Mouse (Mus musculus): ENCODE data around the gene Pip4p1. TPM values are rescaled to one million over a fixed set of nuclear protein-coding genes. Genes with fewer than 3 reads are reported as not detected.
A peak's percentile ranks its signal among the peaks of the same experiment; 100 is the strongest.
"Not testable (repeated sequence)": the region's sequence is repeated elsewhere in the genome, so short reads cannot be mapped to it uniquely, and the experiment has no call there.

Gene Pip4p1
- total RNA-seq, 2 experiments from 2014 or later, result 77.4 to 86.4 TPM

- DNase-seq (ENCODE audit: low spot score in 2 of 2), result peak; percentile 90 to 92
Measured at GRCm38 (mm10) chr14:50943932-50944667, 13.4 kb upstream of the Pip4p1 start, which contains the start of gene Gm49342. Gene Gm49342 (plus strand): TSS chr14:50944517.

GRCm38 (mm10) chr14:50938940-50939339 is 8.3 kb upstream of the Pip4p1 start:
- DNase-seq (ENCODE audit: low spot score in 2 of 2), result no peak

GRCm38 (mm10) chr14:50938119-50938908 is 7.7 kb upstream of the Pip4p1 start:
- no peak for DNase-seq (ENCODE audit: low spot score in 2 of 2)

- no peak for DNase-seq (ENCODE audit: low spot score in 2 of 2)
Measured at GRCm38 (mm10) chr14:50936649-50937048, 6.0 kb upstream of the Pip4p1 start.

DNA sequence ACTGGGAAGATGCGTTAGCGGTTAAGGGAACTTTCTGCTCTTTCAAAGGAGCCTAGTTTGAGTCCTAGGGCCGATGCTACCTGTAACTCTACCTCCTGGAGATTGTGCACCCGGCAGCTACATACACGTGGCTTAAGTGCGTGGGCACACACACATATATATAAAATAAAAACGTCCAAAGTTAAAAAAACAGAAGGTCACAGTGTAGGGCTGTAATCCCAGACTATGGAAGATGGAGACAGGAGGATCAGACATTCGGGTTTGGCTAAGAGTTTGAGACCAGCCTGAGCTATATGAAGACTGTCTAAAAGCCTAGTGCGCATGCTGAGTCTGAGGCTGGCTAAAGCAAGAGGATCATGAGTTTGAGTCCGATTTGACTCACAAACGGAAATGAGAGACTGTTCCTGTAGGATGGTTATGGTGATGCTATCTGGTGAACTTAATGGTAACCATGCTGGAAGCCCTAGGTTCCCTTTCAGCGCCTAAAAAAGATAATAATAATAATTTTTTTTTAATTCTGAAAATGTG is 901 bp upstream of the Pip4p1 start:
- no peak for DNase-seq (ENCODE audit: low spot score in 2 of 2)

- peak in 1 of 2 experiments; percentile 52 for DNase-seq (ENCODE audit: low spot score in 2 of 2)
Measured at GRCm38 (mm10) chr14:50930377-50930753, 291 bp downstream of the Pip4p1 start.

DNA sequence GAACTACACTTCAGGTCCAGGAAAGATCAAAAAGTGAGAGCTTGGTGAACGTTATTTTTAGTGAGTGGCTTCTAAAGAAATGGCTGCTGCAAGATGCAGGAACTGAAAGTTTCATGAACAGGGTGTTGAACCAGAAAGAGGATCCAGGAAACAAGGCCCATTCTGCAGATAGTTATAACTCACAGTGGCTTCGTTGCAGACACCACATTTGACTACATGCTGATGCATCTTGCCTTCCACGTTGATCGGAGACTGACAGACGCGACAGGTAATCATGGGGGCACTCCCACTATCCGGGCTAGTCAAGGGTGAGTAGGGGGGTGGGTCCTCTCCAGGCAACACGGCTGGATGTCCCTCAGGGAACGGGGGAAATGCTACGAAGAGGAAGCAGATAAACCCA is 705 bp downstream of the Pip4p1 start:
- DNase-seq (ENCODE audit: low spot score in 2 of 2), result no peak

- no peak for DNase-seq (ENCODE audit: low spot score in 2 of 2)
Measured at GRCm38 (mm10) chr14:50927366-50927765, 3.3 kb downstream of the Pip4p1 start.

DNA sequence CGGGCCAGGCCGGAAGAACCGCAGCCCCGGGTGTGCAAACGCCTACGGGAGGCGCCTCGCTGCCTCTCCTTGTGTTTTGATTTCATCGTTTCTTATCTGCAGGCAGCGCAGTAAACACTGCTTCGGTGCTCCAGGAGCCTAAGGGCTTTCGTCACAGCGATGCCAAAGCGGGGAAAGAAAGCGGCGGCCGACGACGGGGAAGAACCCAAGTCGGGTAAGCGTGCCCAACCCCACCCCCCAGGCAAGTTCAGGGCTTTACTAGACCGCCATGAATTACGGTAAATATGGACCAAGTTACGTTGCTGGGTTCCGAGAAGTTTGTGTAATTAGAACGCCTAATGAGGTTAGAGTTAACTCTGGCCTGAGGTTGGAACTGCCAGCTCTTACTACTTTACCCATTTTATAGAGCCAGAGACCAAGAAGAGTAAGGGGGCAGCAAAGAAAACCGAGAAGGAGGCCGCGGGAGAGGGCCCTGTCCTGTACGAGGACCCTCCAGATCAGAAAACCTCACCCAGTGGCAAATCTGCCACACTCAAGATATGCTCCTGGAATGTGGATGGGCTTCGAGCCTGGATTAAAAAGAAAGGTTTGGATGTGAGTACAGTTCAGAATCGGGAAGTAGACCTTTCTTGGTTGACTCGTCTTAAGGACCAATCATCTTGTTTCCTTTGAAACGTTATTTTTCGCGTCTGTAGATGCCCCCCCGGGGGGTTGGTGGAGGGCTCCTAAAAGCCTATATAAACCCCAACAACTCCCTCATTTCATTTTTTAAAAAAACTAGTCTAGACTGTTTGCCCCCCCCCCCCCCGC is 5.3 kb downstream of the Pip4p1 start:
- DNase-seq (ENCODE audit: low spot score in 2 of 2), result peak in 1 of 2 experiments; percentile 28

- DNase-seq (ENCODE audit: low spot score in 2 of 2), result peak; percentile 98
Measured at GRCm38 (mm10) chr14:50924281-50925064, 6.2 kb downstream of the Pip4p1 start, which contains the start of the genes Osgep and Apex1. Gene Osgep (minus strand): TSS chr14:50924893. Gene Apex1 (plus strand): TSS chr14:50924968.

DNA sequence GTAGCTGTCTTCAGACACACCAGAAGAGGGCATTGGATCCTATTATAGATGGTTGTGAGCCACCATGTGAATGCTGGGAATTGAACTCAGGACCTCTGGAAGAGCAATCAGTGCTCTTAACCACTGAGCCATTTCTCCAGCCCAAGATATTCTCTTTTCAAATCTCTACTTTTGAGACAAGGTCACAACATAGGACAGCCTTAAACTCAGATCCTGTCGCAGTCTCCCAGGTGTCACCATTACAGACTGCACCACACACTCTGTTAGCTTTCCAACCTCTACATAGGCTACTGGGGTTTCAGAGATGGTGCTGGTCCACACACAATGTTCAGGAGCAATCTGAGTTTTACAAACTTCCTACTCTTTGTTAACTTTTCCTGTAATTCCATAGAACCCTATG is 7.2 kb downstream of the Pip4p1 start:
- DNase-seq (ENCODE audit: low spot score in 2 of 2), result not testable (repeated sequence)

GRCm38 (mm10) chr14:50911356-50911755 is 19.3 kb downstream of the Pip4p1 start:
- no peak for DNase-seq (ENCODE audit: low spot score in 2 of 2)

- no peak for DNase-seq (ENCODE audit: low spot score in 2 of 2)
Measured at GRCm38 (mm10) chr14:50908126-50908525, 22.5 kb downstream of the Pip4p1 start.

- DNase-seq (ENCODE audit: low spot score in 2 of 2), result not testable (repeated sequence)
Measured at GRCm38 (mm10) chr14:50905327-50905726, 25.3 kb downstream of the Pip4p1 start.

DNA sequence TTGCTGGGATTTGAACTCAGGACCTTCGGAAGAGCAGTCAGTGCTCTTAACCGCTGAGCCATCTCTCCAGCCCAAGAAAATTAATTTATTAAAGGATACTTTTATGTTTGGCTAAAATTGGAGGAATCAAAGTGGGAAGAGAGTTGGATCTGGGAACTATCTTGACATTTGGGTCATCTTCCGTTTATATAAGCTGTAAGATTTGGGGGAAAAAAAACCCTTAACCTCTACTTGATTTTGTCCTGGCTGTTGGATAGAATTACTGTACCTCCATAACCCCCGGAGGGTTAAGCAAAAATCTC is 25.9 kb downstream of the Pip4p1 start:
- no peak for DNase-seq (ENCODE audit: low spot score in 2 of 2)

DNA sequence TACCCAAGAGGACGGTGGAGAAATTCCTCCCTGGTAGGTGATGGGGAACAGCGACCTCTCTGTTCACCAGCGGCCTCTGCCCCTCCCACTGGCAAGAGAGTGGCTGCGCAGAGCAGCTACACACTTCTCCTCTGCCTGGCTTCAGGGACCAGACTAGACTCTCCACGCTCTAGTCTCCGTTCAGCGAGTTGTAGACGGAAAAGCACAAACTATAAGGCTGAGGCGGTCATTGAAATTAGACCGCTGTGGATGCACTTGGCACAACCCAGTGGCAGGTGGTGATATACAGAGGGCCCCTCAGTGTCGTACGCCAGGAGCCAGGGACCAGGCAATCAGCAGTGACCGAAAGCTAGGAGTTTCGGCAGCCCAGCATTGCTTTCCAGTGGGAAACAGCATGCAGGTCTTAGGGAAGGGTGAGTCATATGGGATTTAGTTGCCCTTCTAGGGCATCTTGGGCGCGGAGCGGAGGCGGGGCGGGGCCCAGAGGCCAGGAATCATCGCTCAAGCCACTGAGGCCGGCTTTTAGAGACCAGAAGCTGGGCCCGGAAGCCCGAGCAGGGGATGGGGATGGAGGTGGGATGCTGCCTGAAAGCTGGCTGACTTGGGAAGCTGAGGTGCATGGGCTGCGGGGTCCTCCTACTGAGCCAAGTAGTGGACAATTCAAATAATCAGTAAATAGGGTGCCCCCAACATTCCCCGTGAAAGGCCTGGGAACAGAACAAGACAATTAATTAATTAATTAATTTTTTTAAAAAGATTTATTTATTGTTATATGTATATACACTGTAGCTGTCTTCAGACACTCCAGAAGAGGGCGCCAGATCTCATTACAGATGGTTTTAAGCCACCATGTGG is 26.5 kb downstream of the Pip4p1 start:
- DNase-seq (ENCODE audit: low spot score in 2 of 2), result peak; percentile 9 to 19

DNA sequence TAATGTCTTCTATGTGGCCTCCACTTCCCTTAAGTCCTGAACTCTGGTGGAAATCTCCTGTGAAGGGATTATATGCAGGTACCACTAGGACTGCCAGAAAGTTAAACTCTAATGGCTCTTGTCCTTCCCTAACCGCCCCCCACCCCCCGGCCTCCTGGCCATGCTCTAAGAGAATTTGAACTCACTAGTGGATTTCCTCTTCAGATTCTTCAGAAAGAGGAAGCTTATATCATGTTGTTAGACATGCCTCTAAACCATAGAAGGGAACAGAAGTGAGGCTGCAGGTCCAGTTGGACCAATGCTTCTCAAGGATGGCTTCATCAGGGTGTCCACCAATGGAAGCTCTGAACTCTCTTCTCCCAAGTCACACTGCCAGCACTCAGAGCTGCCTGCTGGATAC is 32.7 kb downstream of the Pip4p1 start:
- DNase-seq (ENCODE audit: low spot score in 2 of 2), result not testable (repeated sequence)

DNA sequence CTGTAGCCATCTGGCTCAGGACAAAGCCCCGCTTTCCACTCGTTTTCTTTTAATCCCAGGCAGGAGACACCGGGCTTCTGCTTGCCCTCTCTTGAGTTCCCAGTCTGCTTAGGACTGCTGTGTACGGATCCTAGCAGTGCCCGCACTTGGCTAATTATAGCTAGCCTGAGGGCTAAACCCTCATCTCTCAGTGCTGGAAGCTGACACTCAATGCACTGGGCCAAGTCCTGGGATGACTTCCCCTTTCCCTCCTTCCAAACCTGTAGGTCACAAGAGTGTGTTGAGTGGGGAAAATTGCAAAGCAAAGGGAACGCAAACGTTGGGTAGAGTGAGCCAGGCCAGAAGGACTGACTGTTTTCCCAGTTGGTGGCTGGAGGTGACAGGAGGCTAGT is 33.3 kb downstream of the Pip4p1 start, which contains the start of gene Klhl33:
Gene Klhl33 (minus strand): TSS at position 134 of the 392 bp plus-strand sequence.
- no peak for DNase-seq (ENCODE audit: low spot score in 2 of 2)

DNA sequence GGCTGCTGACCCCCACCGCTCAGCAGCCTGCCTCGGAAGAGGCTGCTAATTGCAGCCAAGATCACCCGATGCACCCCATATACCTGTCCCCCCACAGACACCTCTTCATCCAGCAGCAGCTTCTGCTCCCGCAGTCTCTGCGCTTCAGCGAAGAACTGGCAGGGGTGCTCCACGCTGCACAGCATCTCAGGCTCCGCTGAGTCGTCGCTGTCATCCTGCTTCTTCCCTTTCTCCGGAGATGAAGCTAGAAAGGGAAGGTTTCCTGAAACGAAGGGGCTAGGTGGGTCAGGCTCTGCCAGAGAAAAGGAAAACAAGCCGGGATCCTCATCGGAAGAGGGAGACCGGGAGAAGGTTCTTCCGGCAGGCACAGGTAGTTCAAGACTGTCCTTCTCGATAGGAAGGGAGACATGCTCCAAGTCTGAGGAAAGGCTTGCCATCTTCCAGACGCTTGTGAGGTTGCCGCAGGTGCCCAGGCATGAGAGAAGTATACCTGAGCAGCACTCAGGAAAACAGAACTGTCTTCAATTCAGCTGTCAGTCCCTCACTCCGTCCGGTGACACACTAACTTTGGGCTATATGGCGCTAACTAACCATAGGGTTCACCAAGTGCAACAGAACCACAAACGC is 33.8 kb downstream of the Pip4p1 start:
- peak; percentile 12 to 27 for DNase-seq (ENCODE audit: low spot score in 2 of 2)

Data from layer of hippocampus, postnatal 14 days (tissue).